Mouse (Mus musculus): ENCODE results near the gene Angel2.

Angel2 gene

GRCm38 (mm10) chr1:190989437-190990082 lies 64.6 kb downstream of the Angel2 start:
- no peak for DNase-seq

- peak; percentile 37 for DNase-seq
These were observed 70.6 kb downstream of the Angel2 start for GRCm38 (mm10) chr1:190995548-190995947.

GRCm38 (mm10) chr1:190996346-190996877 lies 71.5 kb downstream of the Angel2 start:
- no peak for DNase-seq

Measured in layer of hippocampus, adult 9-11 months (tissue).